Mouse (Mus musculus): ENCODE measurements around the gene Rec8. TPM values are rescaled to one million over a fixed set of nuclear protein-coding genes. Genes with fewer than 3 reads are reported as not detected.

Rec8 gene
- polyA plus RNA-seq (2012; rRNA removed; ENCODE audit: low replicate concordance) = 1.1 and 1.5 TPM in 2 replicates

GRCm38 (mm10) chr14:55617822-55618221 lies at the start of gene Rec8:
Rec8 (plus strand) TSS chr14:55618037.

GRCm38 (mm10) chr14:55575302-55575701 lies 42.5 kb upstream of the Rec8 start, which contains the start of gene Fitm1:
Fitm1 (plus strand) TSS chr14:55575617.

GRCm38 (mm10) chr14:55577871-55578667 lies 39.8 kb upstream of the Rec8 start, which contains the start of gene Psme1:
Psme1 (plus strand) TSS chr14:55578123.

GRCm38 (mm10) chr14:55584702-55585565 lies 32.9 kb upstream of the Rec8 start, which contains the start of gene Emc9:
Emc9 (minus strand) TSS chr14:55585302.

GRCm38 (mm10) chr14:55590748-55591330 lies 27.0 kb upstream of the Rec8 start, which contains the start of gene Psme2:
Psme2 (minus strand) TSS chr14:55591113.

GRCm38 (mm10) chr14:55591331-55591891 lies 26.4 kb upstream of the Rec8 start, which contains the start of gene Rnf31:
Rnf31 (plus strand) TSS chr14:55591708.

GRCm38 (mm10) chr14:55603271-55603632 lies 14.6 kb upstream of the Rec8 start, which contains the start of gene Irf9:
Irf9 (plus strand) TSS chr14:55603571.

GRCm38 (mm10) chr14:55635523-55636007 lies 17.7 kb downstream of the Rec8 start, which contains the start of gene Ipo4:
Ipo4 (minus strand) TSS chr14:55635957.

GRCm38 (mm10) chr14:55637795-55638194 lies 20.0 kb downstream of the Rec8 start, which contains the start of gene Gm49378:
Gm49378 (minus strand) TSS chr14:55637895.

GRCm38 (mm10) chr14:55643060-55643907 lies 25.4 kb downstream of the Rec8 start, which contains the start of gene Tm9sf1:
Tm9sf1 (minus strand) TSS chr14:55643806.

GRCm38 (mm10) chr14:55649884-55650283 lies 32.0 kb downstream of the Rec8 start, which contains the start of gene Tssk4:
Tssk4 (plus strand) TSS chr14:55650184.

GRCm38 (mm10) chr14:55659960-55660573 lies 42.2 kb downstream of the Rec8 start, which contains the start of gene Mdp1:
Mdp1 (minus strand) TSS chr14:55660508.

GRCm38 (mm10) chr14:55671833-55672740 lies 54.2 kb downstream of the Rec8 start, which contains the start of the genes Gmpr2 and Nedd8:
Gmpr2 (plus strand) TSS chr14:55671941.
Nedd8 (minus strand) TSS chr14:55672124.

Other genes starting within 250 kb of the Rec8 start
- gene Dhrs4, start 139.3 kb upstream of the Rec8 start, polyA plus RNA-seq (2012; rRNA removed; ENCODE audit: low replicate concordance) = 37.4 and 44.9 TPM in 2 replicates
- gene Carmil3, start 127.4 kb upstream of the Rec8 start, polyA plus RNA-seq (2012; rRNA removed; ENCODE audit: low replicate concordance) = 4.7 and 7.6 TPM in 2 replicates
- gene Cpne6, start 107.6 kb upstream of the Rec8 start, polyA plus RNA-seq (2012; rRNA removed; ENCODE audit: low replicate concordance) = 0.04 and 0.06 TPM in 2 replicates
- not detected in 2 replicates for gene Nrl, start 93.1 kb upstream of the Rec8 start, polyA plus RNA-seq (2012; rRNA removed; ENCODE audit: low replicate concordance)
- 48.9 and 49.2 TPM in 2 replicates for gene Pck2, start 77.8 kb upstream of the Rec8 start, polyA plus RNA-seq (2012; rRNA removed; ENCODE audit: low replicate concordance)
- gene Dcaf11, start 58.0 kb upstream of the Rec8 start, polyA plus RNA-seq (2012; rRNA removed; ENCODE audit: low replicate concordance) = 81.8 and 97.0 TPM in 2 replicates
- gene A730061H03Rik, start 57.6 kb upstream of the Rec8 start, polyA plus RNA-seq (2012; rRNA removed; ENCODE audit: low replicate concordance) = 3.3 and 3.4 TPM in 2 replicates
- 1.3 and 183 TPM in 2 replicates for gene Fitm1, start 42.4 kb upstream of the Rec8 start, polyA plus RNA-seq (2012; rRNA removed; ENCODE audit: low replicate concordance)
- gene Psme1, start 39.9 kb upstream of the Rec8 start, polyA plus RNA-seq (2012; rRNA removed; ENCODE audit: low replicate concordance) = 108 and 126 TPM in 2 replicates
- gene Emc9, start 32.7 kb upstream of the Rec8 start, polyA plus RNA-seq (2012; rRNA removed; ENCODE audit: low replicate concordance) = 46.8 and 63.8 TPM in 2 replicates
- 82.9 and 83.0 TPM in 2 replicates for gene Psme2, start 26.9 kb upstream of the Rec8 start, polyA plus RNA-seq (2012; rRNA removed; ENCODE audit: low replicate concordance)
- gene Rnf31, start 26.3 kb upstream of the Rec8 start, polyA plus RNA-seq (2012; rRNA removed; ENCODE audit: low replicate concordance) = 45.2 and 55.3 TPM in 2 replicates
- 87.7 and 150 TPM in 2 replicates for gene Irf9, start 14.5 kb upstream of the Rec8 start, polyA plus RNA-seq (2012; rRNA removed; ENCODE audit: low replicate concordance)
- 86.3 and 113 TPM in 2 replicates for gene Ipo4, start 17.9 kb downstream of the Rec8 start, polyA plus RNA-seq (2012; rRNA removed; ENCODE audit: low replicate concordance)
- 12.4 and 13.1 TPM in 2 replicates for gene Gm49378, start 19.9 kb downstream of the Rec8 start, polyA plus RNA-seq (2012; rRNA removed; ENCODE audit: low replicate concordance)
- gene Tm9sf1, start 25.8 kb downstream of the Rec8 start, polyA plus RNA-seq (2012; rRNA removed; ENCODE audit: low replicate concordance) = 79.9 and 86.5 TPM in 2 replicates
- gene Tssk4, start 32.1 kb downstream of the Rec8 start, polyA plus RNA-seq (2012; rRNA removed; ENCODE audit: low replicate concordance) = 1.1 and 1.4 TPM in 2 replicates
- gene Mdp1, start 42.5 kb downstream of the Rec8 start, polyA plus RNA-seq (2012; rRNA removed; ENCODE audit: low replicate concordance) = 15.3 and 24.6 TPM in 2 replicates
- gene Gmpr2, start 53.9 kb downstream of the Rec8 start, polyA plus RNA-seq (2012; rRNA removed; ENCODE audit: low replicate concordance) = 12.7 and 32.2 TPM in 2 replicates
- 210 and 446 TPM in 2 replicates for gene Nedd8, start 54.1 kb downstream of the Rec8 start, polyA plus RNA-seq (2012; rRNA removed; ENCODE audit: low replicate concordance)
- gene Tinf2, start 63.8 kb downstream of the Rec8 start, polyA plus RNA-seq (2012; rRNA removed; ENCODE audit: low replicate concordance) = 12.8 and 15.9 TPM in 2 replicates
- gene Tgm1, start 95.9 kb downstream of the Rec8 start, polyA plus RNA-seq (2012; rRNA removed; ENCODE audit: low replicate concordance) = 8.3 and 10.6 TPM in 2 replicates
- 51.2 and 52.9 TPM in 2 replicates for gene Rabggta, start 104.2 kb downstream of the Rec8 start, polyA plus RNA-seq (2012; rRNA removed; ENCODE audit: low replicate concordance)
- 75.4 and 104 TPM in 2 replicates for gene Dhrs1, start 127.7 kb downstream of the Rec8 start, polyA plus RNA-seq (2012; rRNA removed; ENCODE audit: low replicate concordance)
- 16.8 and 28.9 TPM in 2 replicates for gene Nop9, start 127.7 kb downstream of the Rec8 start, polyA plus RNA-seq (2012; rRNA removed; ENCODE audit: low replicate concordance)
- 2.9 and 3.4 TPM in 2 replicates for gene Cideb, start 140.4 kb downstream of the Rec8 start, polyA plus RNA-seq (2012; rRNA removed; ENCODE audit: low replicate concordance)
- 0.29 and 0.34 TPM in 2 replicates for gene Ltb4r2, start 143.4 kb downstream of the Rec8 start, polyA plus RNA-seq (2012; rRNA removed; ENCODE audit: low replicate concordance)
- gene Ltb4r1, start 147.9 kb downstream of the Rec8 start, polyA plus RNA-seq (2012; rRNA removed; ENCODE audit: low replicate concordance) = 5.1 and 7.6 TPM in 2 replicates
- 41.0 and 55.8 TPM in 2 replicates for gene Adcy4, start 166.1 kb downstream of the Rec8 start, polyA plus RNA-seq (2012; rRNA removed; ENCODE audit: low replicate concordance)
- gene Ripk3, start 170.8 kb downstream of the Rec8 start, polyA plus RNA-seq (2012; rRNA removed; ENCODE audit: low replicate concordance) = 21.9 and 26.5 TPM in 2 replicates
- 28.1 and 37.1 TPM in 2 replicates for gene Nfatc4, start 205.1 kb downstream of the Rec8 start, polyA plus RNA-seq (2012; rRNA removed; ENCODE audit: low replicate concordance)
- gene Nynrin, start 236.0 kb downstream of the Rec8 start, polyA plus RNA-seq (2012; rRNA removed; ENCODE audit: low replicate concordance) = 6.3 and 6.5 TPM in 2 replicates

Measured in mammary gland, adult 2 months (tissue).